Mouse (Mus musculus): Measurements from ENCODE around the gene Olfr622. TPM values are rescaled to one million over a fixed set of nuclear protein-coding genes. Genes with fewer than 3 reads are reported as not detected.

The Olfr622 gene
- not detected in 2 replicates for polyA plus RNA-seq (2015; fragmentation: Nextera tagmentation; extraction: Ambion mirVana)

- Histone ChIP-seq H3K27ac (no peak within 1 kb of the TSS), H3K27me3 (no peaks in the 10 kb centered on the region), H3K9ac (no peak within 1 kb of the TSS), H3K4me3 (no peak within 1 kb of the TSS), H3K36me3 (no peaks in the 10 kb centered on the region), H3K4me2 (no peak within 1 kb of the TSS), H3K9me3 (no peaks in the 10 kb centered on the region), H3K4me1 (no peaks in the 10 kb centered on the region)
- 74% methylated on average over 1 of the region's 1 CpGs for WGBS
- ATAC-seq (ENCODE audit: insufficient number of reproducible peaks, low FRiP score, low TSS enrichment, low read depth): no peak
Observed at GRCm38 (mm10) chr7:103642602-103643001, at the start of gene Olfr622. Gene Olfr622 (minus strand): TSS chr7:103642702.

GRCm38 (mm10) chr7:103682420-103682819 lies 39.9 kb upstream of the Olfr622 start, which contains the start of gene Olfr625-ps1:
Gene Olfr625-ps1 (plus strand): TSS chr7:103682720.
- no peaks in the 10 kb centered on the region for H3K36me3 ChIP-seq
- no peak within 1 kb of the TSS for H3K9ac ChIP-seq
- H3K4me2 ChIP-seq: no peak within 1 kb of the TSS
- no peak for ATAC-seq (ENCODE audit: insufficient number of reproducible peaks, low FRiP score, low TSS enrichment, low read depth)
- H3K27ac ChIP-seq: no peak within 1 kb of the TSS
- H3K4me3 ChIP-seq: no peak within 1 kb of the TSS
- no peaks in the 10 kb centered on the region for H3K27me3 ChIP-seq
- H3K9me3 ChIP-seq: no peaks in the 10 kb centered on the region
- H3K4me1 ChIP-seq: no peaks in the 10 kb centered on the region

GRCm38 (mm10) chr7:103671091-103671490 lies 28.6 kb upstream of the Olfr622 start, which contains the start of gene Olfr624:
Gene Olfr624 (minus strand): TSS chr7:103671191.
- 94% methylated on average over 2 of the region's 2 CpGs for WGBS
- no peak for ATAC-seq (ENCODE audit: insufficient number of reproducible peaks, low FRiP score, low TSS enrichment, low read depth)
- no peaks in the 10 kb centered on the region for H3K27me3 ChIP-seq

GRCm38 (mm10) chr7:103663598-103663997 lies 21.1 kb upstream of the Olfr622 start, which contains the start of gene Olfr623:
Gene Olfr623 (minus strand): TSS chr7:103663698.
- no peak within 1 kb of the TSS for H3K27ac ChIP-seq
- H3K36me3 ChIP-seq: no peaks in the 10 kb centered on the region
- no peaks in the 10 kb centered on the region for H3K9me3 ChIP-seq
- no peak within 1 kb of the TSS for H3K4me3 ChIP-seq
- H3K4me2 ChIP-seq: no peak within 1 kb of the TSS
- H3K27me3 ChIP-seq: no peaks in the 10 kb centered on the region
- ATAC-seq (ENCODE audit: insufficient number of reproducible peaks, low FRiP score, low TSS enrichment, low read depth): no peak
- no peak within 1 kb of the TSS for H3K9ac ChIP-seq
- H3K4me1 ChIP-seq: no peaks in the 10 kb centered on the region

More at GRCm38 (mm10) chr7:103671091-103671490, 28.6 kb upstream of the Olfr622 start, which contains the start of gene Olfr624:
- no peak within 1 kb of the TSS for H3K9ac ChIP-seq
- no peak within 1 kb of the TSS for H3K4me3 ChIP-seq
- no peaks in the 10 kb centered on the region for H3K36me3 ChIP-seq
- no peak within 1 kb of the TSS for H3K27ac ChIP-seq
- no peak within 1 kb of the TSS for H3K4me2 ChIP-seq
- no peaks in the 10 kb centered on the region for H3K9me3 ChIP-seq
- H3K4me1 ChIP-seq: no peaks in the 10 kb centered on the region

- no peak for ATAC-seq (ENCODE audit: insufficient number of reproducible peaks, low FRiP score, low TSS enrichment, low read depth)
- H3K9me3 ChIP-seq: no peaks in the 10 kb centered on the region
- H3K4me3 ChIP-seq: no peak overlapping the region
- no peaks in the 10 kb centered on the region for H3K27me3 ChIP-seq
- H3K4me1 ChIP-seq: no peaks in the 10 kb centered on the region
- no peak overlapping the region for H3K4me2 ChIP-seq
- no peak overlapping the region for H3K9ac ChIP-seq
- no peak overlapping the region for H3K27ac ChIP-seq
- WGBS: 76% methylated on average over 4 of the region's 4 CpGs
- H3K36me3 ChIP-seq: no peaks in the 10 kb centered on the region
Observed at GRCm38 (mm10) chr7:103644070-103644469, 1.6 kb upstream of the Olfr622 start.

- Histone ChIP-seq H3K27ac (no peak overlapping the region), H3K4me2 (no peak overlapping the region), H3K4me3 (no peak overlapping the region), H3K36me3 (no peaks in the 10 kb centered on the region), H3K9me3 (no peaks in the 10 kb centered on the region), H3K27me3 (no peaks in the 10 kb centered on the region), H3K9ac (no peak overlapping the region), H3K4me1 (no peaks in the 10 kb centered on the region)
- no peak for ATAC-seq (ENCODE audit: insufficient number of reproducible peaks, low FRiP score, low TSS enrichment, low read depth)
Observed at GRCm38 (mm10) chr7:103636795-103637194, 5.7 kb downstream of the Olfr622 start.

- Histone ChIP-seq H3K4me2 (no peak within 1 kb of the TSS), H3K27ac (no peak within 1 kb of the TSS), H3K9me3 (no peaks in the 10 kb centered on the region), H3K4me1 (no peaks in the 10 kb centered on the region), H3K36me3 (no peaks in the 10 kb centered on the region), H3K4me3 (no peak within 1 kb of the TSS), H3K9ac (no peak within 1 kb of the TSS), H3K27me3 (no peaks in the 10 kb centered on the region)
- 66% methylated on average over 2 of the region's 2 CpGs for WGBS
- no peak for ATAC-seq (ENCODE audit: insufficient number of reproducible peaks, low FRiP score, low TSS enrichment, low read depth)
Observed at GRCm38 (mm10) chr7:103612434-103612833, 30.1 kb downstream of the Olfr622 start, which contains the start of gene Olfr620. Gene Olfr620 (minus strand): TSS chr7:103612534.

GRCm38 (mm10) chr7:103607425-103607824 lies 35.1 kb downstream of the Olfr622 start:
- no peak overlapping the region for H3K4me2 ChIP-seq
- no peaks in the 10 kb centered on the region for H3K4me1 ChIP-seq
- ATAC-seq (ENCODE audit: insufficient number of reproducible peaks, low FRiP score, low TSS enrichment, low read depth): no peak
- no peaks in the 10 kb centered on the region for H3K9me3 ChIP-seq
- no peaks in the 10 kb centered on the region for H3K27me3 ChIP-seq
- 76% methylated on average over 2 of the region's 2 CpGs for WGBS
- H3K4me3 ChIP-seq: no peak overlapping the region
- H3K36me3 ChIP-seq: no peaks in the 10 kb centered on the region
- H3K9ac ChIP-seq: no peak overlapping the region
- H3K27ac ChIP-seq: no peak overlapping the region

GRCm38 (mm10) chr7:103600275-103600674 lies 42.2 kb downstream of the Olfr622 start, which contains the start of gene Olfr619:
Gene Olfr619 (plus strand): TSS chr7:103600575.
- Histone ChIP-seq H3K4me1 (no peaks in the 10 kb centered on the region), H3K4me3 (no peak within 1 kb of the TSS), H3K4me2 (no peak within 1 kb of the TSS), H3K9ac (no peak within 1 kb of the TSS), H3K36me3 (no peaks in the 10 kb centered on the region), H3K9me3 (no peaks in the 10 kb centered on the region), H3K27ac (no peak within 1 kb of the TSS), H3K27me3 (no peaks in the 10 kb centered on the region)
- no peak for ATAC-seq (ENCODE audit: insufficient number of reproducible peaks, low FRiP score, low TSS enrichment, low read depth)

- H3K9ac ChIP-seq: no peak within 1 kb of the TSS
- no peak for ATAC-seq (ENCODE audit: insufficient number of reproducible peaks, low FRiP score, low TSS enrichment, low read depth)
- H3K4me2 ChIP-seq: no peak within 1 kb of the TSS
- H3K9me3 ChIP-seq: no peaks in the 10 kb centered on the region
- no peaks in the 10 kb centered on the region for H3K4me1 ChIP-seq
- no peak within 1 kb of the TSS for H3K27ac ChIP-seq
- no peaks in the 10 kb centered on the region for H3K27me3 ChIP-seq
- H3K36me3 ChIP-seq: no peaks in the 10 kb centered on the region
- H3K4me3 ChIP-seq: no peak within 1 kb of the TSS
- WGBS: 55% methylated on average over 2 of the region's 2 CpGs
Observed at GRCm38 (mm10) chr7:103589803-103590202, 52.7 kb downstream of the Olfr622 start, which contains the start of gene Olfr618. Gene Olfr618 (plus strand): TSS chr7:103590103.

Other genes with a start within 250 kb of the Olfr622 start
- gene Usp17lc, start 227.6 kb downstream of the Olfr622 start, polyA plus RNA-seq (2015; fragmentation: Nextera tagmentation; extraction: Ambion mirVana): not detected in 2 replicates
- not detected in 2 replicates for gene Olfr605, start 197.3 kb downstream of the Olfr622 start, polyA plus RNA-seq (2015; fragmentation: Nextera tagmentation; extraction: Ambion mirVana)
- gene Olfr606, start 193.7 kb downstream of the Olfr622 start, polyA plus RNA-seq (2015; fragmentation: Nextera tagmentation; extraction: Ambion mirVana): not detected in 2 replicates
- not detected in 2 replicates for gene Olfr607, start 178.6 kb downstream of the Olfr622 start, polyA plus RNA-seq (2015; fragmentation: Nextera tagmentation; extraction: Ambion mirVana)
- gene Olfr608, start 172.8 kb downstream of the Olfr622 start, polyA plus RNA-seq (2015; fragmentation: Nextera tagmentation; extraction: Ambion mirVana): not detected in 2 replicates
- gene Olfr609, start 144.6 kb downstream of the Olfr622 start, polyA plus RNA-seq (2015; fragmentation: Nextera tagmentation; extraction: Ambion mirVana): not detected in 2 replicates
- not detected in 2 replicates for gene Olfr610, start 130.6 kb downstream of the Olfr622 start, polyA plus RNA-seq (2015; fragmentation: Nextera tagmentation; extraction: Ambion mirVana)
- not detected in 2 replicates for gene Olfr611, start 121.9 kb downstream of the Olfr622 start, polyA plus RNA-seq (2015; fragmentation: Nextera tagmentation; extraction: Ambion mirVana)
- not detected in 2 replicates for gene Olfr612, start 100.0 kb downstream of the Olfr622 start, polyA plus RNA-seq (2015; fragmentation: Nextera tagmentation; extraction: Ambion mirVana)
- not detected in 2 replicates for gene Olfr613, start 94.6 kb downstream of the Olfr622 start, polyA plus RNA-seq (2015; fragmentation: Nextera tagmentation; extraction: Ambion mirVana)
- gene Olfr615, start 86.6 kb downstream of the Olfr622 start, polyA plus RNA-seq (2015; fragmentation: Nextera tagmentation; extraction: Ambion mirVana): not detected in 2 replicates
- gene Olfr616, start 73.6 kb downstream of the Olfr622 start, polyA plus RNA-seq (2015; fragmentation: Nextera tagmentation; extraction: Ambion mirVana): not detected in 2 replicates
- gene Olfr617, start 69.6 kb downstream of the Olfr622 start, polyA plus RNA-seq (2015; fragmentation: Nextera tagmentation; extraction: Ambion mirVana): not detected in 2 replicates
- gene Olfr618, start 52.6 kb downstream of the Olfr622 start, polyA plus RNA-seq (2015; fragmentation: Nextera tagmentation; extraction: Ambion mirVana): 0.04 TPM in 1 of 2 replicates, not detected in the other
- not detected in 2 replicates for gene Olfr619, start 42.1 kb downstream of the Olfr622 start, polyA plus RNA-seq (2015; fragmentation: Nextera tagmentation; extraction: Ambion mirVana)
- gene Olfr620, start 30.2 kb downstream of the Olfr622 start, polyA plus RNA-seq (2015; fragmentation: Nextera tagmentation; extraction: Ambion mirVana): not detected in 2 replicates
- gene Olfr623, start 21.0 kb upstream of the Olfr622 start, polyA plus RNA-seq (2015; fragmentation: Nextera tagmentation; extraction: Ambion mirVana): not detected in 2 replicates
- gene Olfr624, start 28.5 kb upstream of the Olfr622 start, polyA plus RNA-seq (2015; fragmentation: Nextera tagmentation; extraction: Ambion mirVana): 0.02 and 0.03 TPM in 2 replicates
- gene Olfr625-ps1, start 40.0 kb upstream of the Olfr622 start, polyA plus RNA-seq (2015; fragmentation: Nextera tagmentation; extraction: Ambion mirVana): not detected in 2 replicates
- not detected in 2 replicates for gene Olfr243, start 72.0 kb upstream of the Olfr622 start, polyA plus RNA-seq (2015; fragmentation: Nextera tagmentation; extraction: Ambion mirVana)
- not detected in 2 replicates for gene Olfr628, start 87.7 kb upstream of the Olfr622 start, polyA plus RNA-seq (2015; fragmentation: Nextera tagmentation; extraction: Ambion mirVana)
- gene Olfr629, start 102.2 kb upstream of the Olfr622 start, polyA plus RNA-seq (2015; fragmentation: Nextera tagmentation; extraction: Ambion mirVana): not detected in 2 replicates
- gene Olfr630, start 114.6 kb upstream of the Olfr622 start, polyA plus RNA-seq (2015; fragmentation: Nextera tagmentation; extraction: Ambion mirVana): not detected in 2 replicates
- gene Olfr69, start 128.9 kb upstream of the Olfr622 start, polyA plus RNA-seq (2015; fragmentation: Nextera tagmentation; extraction: Ambion mirVana): not detected in 2 replicates
- gene Olfr68, start 137.0 kb upstream of the Olfr622 start, polyA plus RNA-seq (2015; fragmentation: Nextera tagmentation; extraction: Ambion mirVana): not detected in 2 replicates
- gene Olfr67, start 149.1 kb upstream of the Olfr622 start, polyA plus RNA-seq (2015; fragmentation: Nextera tagmentation; extraction: Ambion mirVana): not detected in 2 replicates
- gene Hbb-bt, start 171.3 kb upstream of the Olfr622 start, polyA plus RNA-seq (2015; fragmentation: Nextera tagmentation; extraction: Ambion mirVana): 3,412 and 3,951 TPM in 2 replicates
- gene Hbb-bs, start 185.4 kb upstream of the Olfr622 start, polyA plus RNA-seq (2015; fragmentation: Nextera tagmentation; extraction: Ambion mirVana): 10,346 and 10,923 TPM in 2 replicates
- gene Hbb-bh2, start 197.8 kb upstream of the Olfr622 start, polyA plus RNA-seq (2015; fragmentation: Nextera tagmentation; extraction: Ambion mirVana): not detected in 2 replicates
- gene Hbb-bh1, start 200.5 kb upstream of the Olfr622 start, polyA plus RNA-seq (2015; fragmentation: Nextera tagmentation; extraction: Ambion mirVana): 3.2 and 5.3 TPM in 2 replicates
- 236 and 533 TPM in 2 replicates for gene Hbb-y, start 210.5 kb upstream of the Olfr622 start, polyA plus RNA-seq (2015; fragmentation: Nextera tagmentation; extraction: Ambion mirVana)
- gene Olfr66, start 243.6 kb upstream of the Olfr622 start, polyA plus RNA-seq (2015; fragmentation: Nextera tagmentation; extraction: Ambion mirVana): not detected in 2 replicates

Measured in limb, embryonic 15.5 days (tissue).